Mouse (Mus musculus): ENCODE measurements around the gene Entpd7.

- no peak for TF ChIP-seq POLR2A (IDR thresholded peaks at IDR 0.05; ENCODE audit: borderline replicate concordance, extremely low read depth, low read depth, low read length)
- no peak for TF ChIP-seq CTCF (IDR thresholded peaks at IDR 0.05; ENCODE audit: insufficient read depth, low read length)
These were observed 44.0 kb upstream of the Entpd7 start for GRCm38 (mm10) chr19:43645508-43645907.
